Mouse (Mus musculus) C2C12 (cell line): ENCODE results near the gene Atoh7.

Experiments
- CTCF ChIP-seq: IDR thresholded peaks from one replicate; pipeline ENCODE4 v1.5.1; 2011; ENCODE audit not compliant: control insufficient read depth, insufficient read depth, insufficient read length
- FOSL1 ChIP-seq: IDR thresholded peaks from one replicate; pipeline ENCODE4 v1.8.0; 2011; ENCODE audit warnings: mild to moderate bottlenecking, low read length; ENCODE audit not compliant: poor library complexity, insufficient read depth, severe bottlenecking
- USF1 ChIP-seq: IDR thresholded peaks from one replicate; pipeline ENCODE4 v1.6.1; 2011; ENCODE audit warnings: low read depth, mild to moderate bottlenecking, control low read depth, moderate library complexity

- TF ChIP-seq CTCF (no peak), USF1 (no peak), FOSL1 (no peak)
Measured at GRCm38 (mm10) chr10:63126116-63126515, 26.7 kb downstream of the Atoh7 start.
